Mouse (Mus musculus): ENCODE results near the gene Smim5.
A peak's percentile ranks its signal among the peaks of the same experiment; 100 is the strongest.

GRCm38 (mm10) chr11:115933747-115934110 is 34.0 kb downstream of the Smim5 start:
- no peak for TF ChIP-seq POLR2A (IDR thresholded peaks at IDR 0.05; ENCODE audit: low read depth, low read length)
- TF ChIP-seq USF1 (IDR thresholded peaks at IDR 0.05; ENCODE audit: low read depth, low read length): no peak
- TF ChIP-seq CTCF (conservative IDR thresholded peaks at IDR 0.05 in 1 of 2, IDR thresholded peaks at IDR 0.05 in 1 of 2; ENCODE audit: low read depth in 2 of 2, low read length in 2 of 2): no peak
- no peak for TF ChIP-seq SMC3 (IDR thresholded peaks at IDR 0.05; ENCODE audit: low read depth, low read length)
- TF ChIP-seq MAFK (IDR thresholded peaks at IDR 0.05; ENCODE audit: insufficient replicate concordance, low read length): no peak
- TF ChIP-seq POLR2AphosphoS2 (IDR thresholded peaks at IDR 0.05; ENCODE audit: low read depth, low read length): no peak
- no peak for TF ChIP-seq ELF1 (IDR thresholded peaks at IDR 0.05; ENCODE audit: low read depth, low read length)
- TF ChIP-seq EP300 (IDR thresholded peaks at IDR 0.05; ENCODE audit: low read length): no peak
- TF ChIP-seq ZKSCAN1 (IDR thresholded peaks at IDR 0.05; ENCODE audit: borderline replicate concordance, low read depth, low read length): no peak
- peak; percentile 2; the same call in 1 of the 2 replicates for TF ChIP-seq MAX (IDR thresholded peaks at IDR 0.05; ENCODE audit: low read length)
- TF ChIP-seq MYC (IDR thresholded peaks at IDR 0.05; ENCODE audit: low read depth, low read length): no peak; the same call in 1 of the 2 replicates

Data from CH12.LX (cell line).